Mouse (Mus musculus) liver, embryonic 18 days (tissue): ENCODE measurements around the gene Npas2. TPM values are rescaled to one million over a fixed set of nuclear protein-coding genes. Genes with fewer than 3 reads are reported as not detected.

Experiments
- polyA plus RNA-seq: library from polyadenylated mRNA; depleted of rRNA; stranded (reverse); fragments of >200 nt; gene quantifications from 2 replicates; pipeline ENCODE4 v1.2.3, GENCODE M21; 2012; rRNA removed

Npas2 gene
- 0.48 and 0.61 TPM in 2 replicates for polyA plus RNA-seq

DNA sequence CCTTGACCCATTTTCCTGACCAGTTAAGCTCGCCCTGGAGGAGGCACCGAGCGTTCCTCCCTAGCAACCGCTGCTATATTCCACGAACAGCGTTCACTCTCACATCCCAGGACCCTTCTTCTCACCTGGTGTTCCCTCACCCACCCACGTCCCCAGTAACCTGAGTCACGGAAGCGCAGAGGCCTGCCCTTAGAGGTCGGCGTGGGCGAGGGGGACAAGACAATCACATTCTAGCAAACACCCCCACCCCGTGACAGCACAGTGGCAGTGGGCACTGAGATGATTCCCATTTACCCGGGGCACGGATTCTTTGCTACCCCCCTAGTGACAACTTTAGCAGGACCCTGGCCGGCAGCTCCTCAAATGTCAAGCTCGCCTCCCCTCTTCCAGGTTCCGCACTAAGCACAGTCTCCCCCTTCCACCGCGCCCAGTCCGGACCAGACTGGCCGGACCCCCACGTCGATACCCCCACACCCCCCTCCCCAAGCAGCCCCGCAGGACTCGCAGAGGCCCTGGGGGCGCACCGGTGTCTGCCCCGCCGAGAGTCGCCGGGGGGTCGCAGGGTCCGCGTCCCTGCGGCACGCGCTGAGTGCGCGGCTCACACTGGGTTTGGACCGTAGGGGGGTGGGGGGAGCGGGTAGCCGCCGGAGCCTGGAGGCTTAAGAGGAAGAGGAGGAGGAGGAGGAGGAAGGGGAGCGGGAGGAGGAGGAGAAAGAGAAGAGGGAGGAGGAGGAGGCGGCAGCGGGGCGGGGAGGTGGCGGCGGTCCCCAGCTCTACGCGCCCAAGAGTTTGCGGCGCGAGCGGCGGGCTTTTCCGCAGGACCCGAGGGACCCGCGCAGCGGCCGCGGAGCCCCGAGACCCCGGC, at the start of gene Npas2:
Npas2 (plus strand) TSS at position 735 of the 865 bp plus-strand sequence.

DNA sequence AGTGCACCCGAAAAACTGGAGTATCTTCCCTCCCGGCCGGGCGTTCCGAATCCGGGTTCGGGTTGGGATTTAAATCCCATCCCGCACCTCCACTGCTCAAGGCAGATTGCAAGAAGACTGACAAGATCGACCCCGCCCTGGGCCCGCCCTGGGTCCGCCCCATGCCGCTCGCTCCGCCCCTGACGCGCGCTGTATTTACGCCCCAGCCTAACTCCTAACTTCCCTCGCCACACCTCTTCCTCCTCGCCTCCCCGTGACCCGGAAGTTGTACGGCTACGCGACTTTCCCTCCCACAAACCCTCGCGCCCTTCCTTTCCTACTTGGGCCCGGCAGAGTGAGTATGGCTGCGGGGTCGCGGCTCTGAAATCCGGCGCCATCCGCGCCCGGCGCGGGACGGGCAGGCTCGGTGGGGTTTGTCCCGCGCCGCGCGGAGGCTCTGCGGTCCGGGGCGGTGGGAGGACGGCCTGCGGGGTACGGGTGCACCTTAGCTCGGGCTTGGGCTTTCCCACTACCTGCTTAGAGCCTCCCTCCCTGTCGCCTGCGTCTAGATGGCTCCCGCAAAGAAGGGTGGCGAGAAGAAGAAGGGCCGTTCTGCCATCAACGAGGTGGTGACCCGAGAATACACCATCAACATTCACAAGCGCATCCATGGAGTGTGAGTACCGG, 174.2 kb downstream of the Npas2 start, which contains the start of gene Rpl31:
Rpl31 (plus strand) TSS at position 242 of the 666 bp plus-strand sequence.

Other genes starting within 250 kb of the Npas2 start
- gene Pdcl3, start 208.1 kb upstream of the Npas2 start, polyA plus RNA-seq = 27.8 and 30.0 TPM in 2 replicates
- gene Rpl31, start 174.1 kb downstream of the Npas2 start, polyA plus RNA-seq = 800 and 808 TPM in 2 replicates